Mouse (Mus musculus) forebrain, embryonic 10.5 days (tissue): ENCODE results near the gene Gm8914. TPM values are rescaled to one million over a fixed set of nuclear protein-coding genes. Genes with fewer than 3 reads are reported as not detected.
"Not testable (repeated sequence)": the region's sequence is repeated elsewhere in the genome, so short reads cannot be mapped to it uniquely, and the experiment has no call there.

Experiments used
- DNase-seq: peaks from one replicate; pipeline ENCODE4 v3.0.0-alpha.2; 2017; ENCODE audit warnings: low spot score; ENCODE audit errors: extremely low spot score
- H3K27ac ChIP-seq: fragments of 300-500 bp; sonication (generic); 2 replicates; pipeline ENCODE4 v1.5.1; 2016; ENCODE audit warnings: mild to moderate bottlenecking
- H3K27me3 ChIP-seq: fragments of 300-500 bp; sonication (generic); 2 replicates; pipeline ENCODE4 v1.6.1; 2016; ENCODE audit warnings: mild to moderate bottlenecking; ENCODE audit not compliant: poor library complexity, severe bottlenecking
- H3K36me3 ChIP-seq: fragments of 300-500 bp; sonication (generic); replicated peaks from 2 replicates; pipeline ENCODE4 v1.6.1; 2016; ENCODE audit warnings: mild to moderate bottlenecking, moderate library complexity
- H3K4me1 ChIP-seq: fragments of 300-500 bp; sonication (generic); 2 replicates; pipeline ENCODE4 v1.6.1; 2016
- H3K4me3 ChIP-seq: fragments of 300-500 bp; sonication (generic); 2 replicates; pipeline ENCODE4 v1.5.1; 2016; ENCODE audit warnings: mild to moderate bottlenecking, moderate library complexity
- H3K9me3 ChIP-seq: fragments of 300-500 bp; sonication (generic); 2 replicates; pipeline ENCODE4 v1.6.1; 2016; ENCODE audit warnings: mild to moderate bottlenecking, moderate library complexity
- WGBS: fragments of 180-500 bp; shearing (Covaris S2); methylation state at CpG from one replicate; pipeline ENCODE4 v1.1.7; 2016; 5-methylcytosine and 5-hydroxymethylcytosine counted together
- polyA plus RNA-seq: library from polyadenylated mRNA; unstranded; fragments of >200 nt; fragmentation: Nextera tagmentation; extraction: Ambion mirVana; gene quantifications from 2 replicates; pipeline ENCODE4 v1.2.1, GENCODE M21; 2016

Gene Gm8914
- polyA plus RNA-seq, result not detected in 2 replicates

- no CpG with 5 or more reads among the region's 5 CpGs for WGBS
- not testable (repeated sequence) for H3K4me3 ChIP-seq, H3K27ac ChIP-seq, H3K4me1 ChIP-seq, DNase-seq, H3K27me3 ChIP-seq, H3K36me3 ChIP-seq, H3K9me3 ChIP-seq
Observed at GRCm38 (mm10) chrX:91479826-91480225, at the start of gene Gm8914. Gene Gm8914, plus strand, starts transcription at chrX:91480126.

Other genes starting within 250 kb of the Gm8914 start
- gene Mageb2, start 148.4 kb upstream of the Gm8914 start, polyA plus RNA-seq, result not detected in 2 replicates
- gene Gm5072, start 87.6 kb upstream of the Gm8914 start, polyA plus RNA-seq, result not detected in 2 replicates
- gene 1700084M14Rik, start 95.8 kb downstream of the Gm8914 start, polyA plus RNA-seq, result not detected in 2 replicates
- gene Gm14781, start 152.1 kb downstream of the Gm8914 start, polyA plus RNA-seq, result not detected in 2 replicates